Mouse (Mus musculus): ENCODE results near the gene Fam114a1. TPM values are rescaled to one million over a fixed set of nuclear protein-coding genes. Genes with fewer than 3 reads are reported as not detected.

Gene Fam114a1
- polyA plus RNA-seq, 1 experiment from 2014 or later: 20.8 TPM

DNA sequence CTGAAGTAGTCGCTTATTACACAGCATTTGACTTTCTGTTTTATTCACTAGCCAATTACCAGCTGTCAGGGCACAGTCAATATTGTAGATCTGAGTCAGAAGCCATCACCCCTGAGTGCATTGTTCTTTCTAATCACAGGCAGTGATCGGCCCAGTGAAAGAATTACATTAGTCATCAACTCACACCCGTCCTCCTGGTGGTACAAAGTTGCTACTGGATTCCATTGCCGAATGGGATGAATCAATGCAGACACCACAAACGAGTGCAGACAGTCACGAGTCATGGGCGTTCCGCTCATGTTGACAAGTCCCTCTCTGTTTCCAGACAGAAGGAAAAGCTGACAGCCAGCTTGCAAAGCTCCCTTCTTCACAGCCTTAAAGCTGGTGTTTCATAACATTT lies 22.7 kb downstream of the Fam114a1 start:
- Histone ChIP-seq H3K9me3 (ENCODE audit: control insufficient read depth, low read length) (no peaks in the 10 kb centered on the region), H3K4me3 (ENCODE audit: low read depth, low read length) (no peak overlapping the region)
- ATAC-seq (ENCODE audit: insufficient number of reproducible peaks, low FRiP score, low TSS enrichment, low read depth): no peak

DNA sequence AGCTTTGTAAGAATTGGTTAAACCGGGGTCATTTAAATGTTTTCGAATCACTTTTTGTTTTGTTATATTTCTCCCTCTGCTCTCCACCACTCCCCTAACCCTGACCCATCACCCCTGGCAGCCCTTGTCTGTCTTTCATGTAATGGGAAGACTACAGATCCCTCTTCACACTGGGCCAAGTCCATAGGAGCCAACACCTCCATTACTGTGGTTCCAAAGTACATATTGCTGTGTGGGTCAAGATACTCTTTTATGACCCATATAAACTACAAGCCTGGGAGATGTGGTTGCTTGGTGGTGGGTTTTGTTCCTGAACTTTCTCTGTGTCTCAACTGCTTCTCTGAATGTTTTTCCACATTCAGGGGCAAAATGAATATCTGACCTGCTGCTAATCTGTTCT lies 25.5 kb downstream of the Fam114a1 start:
- H3K4me1 ChIP-seq (ENCODE audit: control insufficient read depth, insufficient read depth, low read length): no peaks in the 10 kb centered on the region
- H3K36me3 ChIP-seq (ENCODE audit: control insufficient read depth, insufficient read depth, low read length): no peaks in the 10 kb centered on the region; the same call in 1 of the 2 replicates
- DNase-seq (ENCODE audit: low spot score) (no peak), ATAC-seq (ENCODE audit: insufficient number of reproducible peaks, low FRiP score, low TSS enrichment, low read depth) (no peak)
- no peak overlapping the region for H3K4me3 ChIP-seq (ENCODE audit: low read depth, low read length)
- H3K9ac ChIP-seq (ENCODE audit: low read length): no peak overlapping the region
- H3K9me3 ChIP-seq (ENCODE audit: control insufficient read depth, low read length): no peaks in the 10 kb centered on the region
- H3K4me2 ChIP-seq (ENCODE audit: low read depth, severe bottlenecking): no peak overlapping the region
- no peak overlapping the region for H3K27ac ChIP-seq (replicated peaks; ENCODE audit: low read depth, low read length)
- H3K27me3 ChIP-seq (ENCODE audit: control insufficient read depth, insufficient read depth, low read length): no peaks in the 10 kb centered on the region
- 97% methylated on average over 2 of the region's 2 CpGs for WGBS

More for the DNA sequence above, 22.7 kb downstream of the Fam114a1 start:
- DNase-seq (ENCODE audit: low spot score): no peak
- no peak overlapping the region for H3K4me2 ChIP-seq (ENCODE audit: low read depth, severe bottlenecking)
- H3K27ac ChIP-seq (replicated peaks; ENCODE audit: low read depth, low read length): no peak overlapping the region
- no peaks in the 10 kb centered on the region for H3K4me1 ChIP-seq (ENCODE audit: control insufficient read depth, insufficient read depth, low read length)
- 72% methylated on average over 8 of the region's 8 CpGs for WGBS
- H3K36me3 ChIP-seq (ENCODE audit: control insufficient read depth, insufficient read depth, low read length): no peaks in the 10 kb centered on the region
- H3K27me3 ChIP-seq (ENCODE audit: control insufficient read depth, insufficient read depth, low read length): no peaks in the 10 kb centered on the region
- H3K9ac ChIP-seq (ENCODE audit: low read length): no peak overlapping the region

- H3K9me3 ChIP-seq (ENCODE audit: control insufficient read depth, low read length): no peaks in the 10 kb centered on the region
- no peak overlapping the region for H3K4me3 ChIP-seq (ENCODE audit: low read depth, low read length)
- no peak overlapping the region for H3K27ac ChIP-seq (replicated peaks; ENCODE audit: low read depth, low read length)
- no peak overlapping the region for H3K4me2 ChIP-seq (ENCODE audit: low read depth, severe bottlenecking)
- DNase-seq (ENCODE audit: low spot score) (no peak), ATAC-seq (ENCODE audit: insufficient number of reproducible peaks, low FRiP score, low TSS enrichment, low read depth) (no peak)
- WGBS: 32% methylated on average over 10 of the region's 10 CpGs
- no peaks in the 10 kb centered on the region for H3K27me3 ChIP-seq (ENCODE audit: control insufficient read depth, insufficient read depth, low read length)
- no peak overlapping the region for H3K9ac ChIP-seq (ENCODE audit: low read length)
- no peaks in the 10 kb centered on the region; the same call in 1 of the 2 replicates for H3K36me3 ChIP-seq (ENCODE audit: control insufficient read depth, insufficient read depth, low read length)
- peaks cover 6% of the 10 kb centered on the region; the same call in 1 of the 2 replicates for H3K4me1 ChIP-seq (ENCODE audit: control insufficient read depth, insufficient read depth, low read length)
Measured at GRCm38 (mm10) chr5:65002940-65003824, 33.3 kb downstream of the Fam114a1 start.

DNA sequence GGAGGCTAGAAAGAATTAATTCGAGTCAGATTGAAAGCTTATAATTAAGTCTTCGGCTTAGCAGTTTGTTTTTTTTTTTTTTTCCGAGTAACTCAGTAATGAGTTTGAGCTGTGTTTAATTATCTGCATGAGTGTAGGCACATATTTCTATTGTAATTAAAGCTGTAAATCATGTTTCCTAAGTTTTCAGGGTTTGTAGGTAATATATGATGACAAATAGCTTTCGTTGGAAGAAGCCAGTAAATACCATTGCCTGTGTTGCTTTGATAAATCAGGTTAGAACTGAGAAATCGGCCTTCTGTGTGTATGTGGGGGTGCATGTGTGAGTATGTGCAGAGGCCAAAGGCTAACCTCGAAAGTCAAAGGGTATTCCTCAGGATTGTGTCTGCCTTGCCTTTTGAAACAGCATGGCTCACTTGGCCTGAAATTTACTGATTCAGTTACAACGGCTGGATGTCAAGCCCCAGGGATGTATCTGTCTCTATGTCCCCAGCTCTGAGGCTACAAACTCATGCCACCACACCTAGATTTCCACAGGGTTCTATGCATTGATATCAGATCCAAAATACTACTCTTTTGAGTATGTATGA lies 34.2 kb downstream of the Fam114a1 start:
- Histone ChIP-seq H3K9me3 (ENCODE audit: control insufficient read depth, low read length) (no peaks in the 10 kb centered on the region), H3K4me1 (ENCODE audit: control insufficient read depth, insufficient read depth, low read length) (peaks cover 6% of the 10 kb centered on the region; the same call in 1 of the 2 replicates), H3K27me3 (ENCODE audit: control insufficient read depth, insufficient read depth, low read length) (no peaks in the 10 kb centered on the region), H3K4me3 (ENCODE audit: low read depth, low read length) (no peak overlapping the region), H3K36me3 (ENCODE audit: control insufficient read depth, insufficient read depth, low read length) (no peaks in the 10 kb centered on the region), H3K27ac (replicated peaks; ENCODE audit: low read depth, low read length) (no peak overlapping the region), H3K4me2 (ENCODE audit: low read depth, severe bottlenecking) (no peak overlapping the region), H3K9ac (ENCODE audit: low read length) (no peak overlapping the region)
- 12% methylated on average over 7 of the region's 7 CpGs for WGBS
- ATAC-seq (ENCODE audit: insufficient number of reproducible peaks, low FRiP score, low TSS enrichment, low read depth) (no peak), DNase-seq (ENCODE audit: low spot score) (no peak)

DNA sequence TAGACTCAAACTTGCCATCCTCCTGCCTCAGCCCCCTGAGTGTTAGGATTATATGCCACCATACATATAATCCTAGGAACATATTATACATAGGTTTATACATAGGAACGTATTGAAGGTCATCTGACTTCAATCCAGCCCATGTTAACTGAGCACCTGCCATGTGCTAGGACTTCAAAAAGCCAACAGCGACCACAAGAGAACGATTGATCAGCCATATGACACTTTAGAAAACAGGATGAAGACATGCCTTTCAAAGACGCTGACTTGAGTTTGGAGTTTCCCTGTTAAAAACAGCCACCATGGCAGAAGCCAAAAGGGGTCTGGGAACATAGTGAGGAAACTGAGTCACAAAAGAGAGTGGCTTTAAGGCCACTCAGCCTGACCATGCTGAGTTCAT lies 35.4 kb downstream of the Fam114a1 start:
- Histone ChIP-seq H3K4me3 (ENCODE audit: low read depth, low read length) (no peak overlapping the region), H3K27ac (replicated peaks; ENCODE audit: low read depth, low read length) (no peak overlapping the region), H3K9ac (ENCODE audit: low read length) (no peak overlapping the region), H3K36me3 (ENCODE audit: control insufficient read depth, insufficient read depth, low read length) (peaks cover 6% of the 10 kb centered on the region; the same call in 1 of the 2 replicates), H3K27me3 (ENCODE audit: control insufficient read depth, insufficient read depth, low read length) (no peaks in the 10 kb centered on the region), H3K4me1 (ENCODE audit: control insufficient read depth, insufficient read depth, low read length) (peaks cover 6% of the 10 kb centered on the region; the same call in 1 of the 2 replicates), H3K9me3 (ENCODE audit: control insufficient read depth, low read length) (peaks cover 5% of the 10 kb centered on the region), H3K4me2 (ENCODE audit: low read depth, severe bottlenecking) (no peak overlapping the region)
- no peak for DNase-seq (ENCODE audit: low spot score)
- 88% methylated on average over 4 of the region's 4 CpGs for WGBS
- ATAC-seq (ENCODE audit: insufficient number of reproducible peaks, low FRiP score, low TSS enrichment, low read depth): no peak

DNA sequence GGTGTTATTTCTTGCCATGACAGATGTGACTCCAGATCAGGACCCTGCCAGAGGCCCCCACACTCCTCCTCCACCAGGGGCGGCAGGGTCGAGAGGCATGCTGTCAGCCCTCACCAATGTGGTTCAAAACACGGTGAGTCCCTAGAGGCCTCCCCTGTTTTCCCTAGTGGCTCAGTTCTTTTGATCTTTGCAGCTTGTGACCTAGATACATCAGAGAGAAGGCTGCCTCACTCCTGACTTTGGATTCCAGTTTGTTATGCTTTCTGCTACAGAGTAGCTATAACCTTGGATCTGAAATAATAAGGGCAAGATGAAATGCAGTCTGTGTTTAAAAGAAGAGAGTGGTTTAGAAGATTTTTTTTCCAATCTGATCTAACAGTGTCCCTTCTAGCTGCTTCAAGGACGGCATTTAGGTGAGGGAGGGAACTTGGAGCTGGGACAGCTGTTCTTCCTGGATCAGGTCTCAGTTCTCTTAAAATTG lies 36.2 kb downstream of the Fam114a1 start:
- DNase-seq (ENCODE audit: low spot score) (no peak), ATAC-seq (ENCODE audit: insufficient number of reproducible peaks, low FRiP score, low TSS enrichment, low read depth) (no peak)
- Histone ChIP-seq H3K4me3 (ENCODE audit: low read depth, low read length) (no peak overlapping the region), H3K9ac (ENCODE audit: low read length) (no peak overlapping the region), H3K27me3 (ENCODE audit: control insufficient read depth, insufficient read depth, low read length) (no peaks in the 10 kb centered on the region), H3K9me3 (ENCODE audit: control insufficient read depth, low read length) (peaks cover 12% of the 10 kb centered on the region), H3K27ac (replicated peaks; ENCODE audit: low read depth, low read length) (no peak overlapping the region), H3K36me3 (ENCODE audit: control insufficient read depth, insufficient read depth, low read length) (peaks cover 10% of the 10 kb centered on the region; the same call in 1 of the 2 replicates), H3K4me1 (ENCODE audit: control insufficient read depth, insufficient read depth, low read length) (peaks cover 6% of the 10 kb centered on the region; the same call in 1 of the 2 replicates), H3K4me2 (ENCODE audit: low read depth, severe bottlenecking) (no peak overlapping the region)
- WGBS: 25% methylated on average over 4 of the region's 4 CpGs

DNA sequence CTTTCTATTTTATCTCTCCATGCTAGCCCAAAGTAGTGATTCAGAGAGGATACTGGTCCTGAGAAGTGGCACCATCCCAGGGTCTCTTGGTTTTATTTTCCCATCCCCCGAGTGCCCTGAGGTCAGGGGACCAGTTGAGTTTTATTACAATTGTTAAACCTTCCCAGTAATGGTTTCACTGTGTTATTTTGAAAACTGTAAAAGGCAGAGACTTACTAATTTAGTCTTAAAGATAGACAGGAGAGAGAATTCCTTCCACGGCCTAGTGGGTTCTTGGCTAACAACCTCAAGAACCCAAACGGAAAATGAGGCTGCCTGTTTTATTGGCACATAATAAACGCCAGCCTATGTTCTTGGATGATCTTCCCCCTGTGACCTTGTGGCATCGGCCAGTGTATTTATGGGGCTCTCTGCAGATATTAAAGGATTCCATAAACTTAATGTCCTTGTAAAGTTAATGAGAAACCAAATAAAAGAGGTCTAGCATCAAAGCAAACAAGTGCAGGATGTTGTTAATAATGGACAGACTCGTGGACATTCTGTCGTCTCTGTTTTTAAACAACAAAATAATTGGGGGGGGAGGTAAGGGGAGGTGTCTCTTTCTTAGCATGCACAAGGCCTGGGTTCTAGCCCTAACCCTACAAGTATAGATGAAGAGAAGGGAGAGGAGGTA lies 42.2 kb downstream of the Fam114a1 start:
- H3K27me3 ChIP-seq (ENCODE audit: control insufficient read depth, insufficient read depth, low read length): no peaks in the 10 kb centered on the region
- H3K36me3 ChIP-seq (ENCODE audit: control insufficient read depth, insufficient read depth, low read length): peaks cover 10% of the 10 kb centered on the region
- ATAC-seq (ENCODE audit: insufficient number of reproducible peaks, low FRiP score, low TSS enrichment, low read depth) (no peak), DNase-seq (ENCODE audit: low spot score) (no peak)
- H3K4me2 ChIP-seq (ENCODE audit: low read depth, severe bottlenecking): no peak overlapping the region
- no peak overlapping the region for H3K4me3 ChIP-seq (ENCODE audit: low read depth, low read length)
- H3K9ac ChIP-seq (ENCODE audit: low read length): no peak overlapping the region
- H3K4me1 ChIP-seq (ENCODE audit: control insufficient read depth, insufficient read depth, low read length): no peaks in the 10 kb centered on the region
- H3K9me3 ChIP-seq (ENCODE audit: control insufficient read depth, low read length): peaks cover 12% of the 10 kb centered on the region
- H3K27ac ChIP-seq (replicated peaks; ENCODE audit: low read depth, low read length): no peak overlapping the region
- WGBS: 19% methylated on average over 7 of the region's 7 CpGs

- H3K27ac ChIP-seq (replicated peaks; ENCODE audit: low read depth, low read length): no peak overlapping the region
- H3K36me3 ChIP-seq (ENCODE audit: control insufficient read depth, insufficient read depth, low read length): peaks cover 1% of the 10 kb centered on the region
- peaks cover 4% of the 10 kb centered on the region for H3K9me3 ChIP-seq (ENCODE audit: control insufficient read depth, low read length)
- DNase-seq (ENCODE audit: low spot score): no peak
- H3K4me1 ChIP-seq (ENCODE audit: control insufficient read depth, insufficient read depth, low read length): no peaks in the 10 kb centered on the region
- no peak overlapping the region for H3K4me3 ChIP-seq (ENCODE audit: low read depth, low read length)
- H3K4me2 ChIP-seq (ENCODE audit: low read depth, severe bottlenecking): no peak overlapping the region
- H3K9ac ChIP-seq (ENCODE audit: low read length): no peak overlapping the region
- no peak for ATAC-seq (ENCODE audit: insufficient number of reproducible peaks, low FRiP score, low TSS enrichment, low read depth)
- H3K27me3 ChIP-seq (ENCODE audit: control insufficient read depth, insufficient read depth, low read length): no peaks in the 10 kb centered on the region
- WGBS: 80% methylated on average over 3 of the region's 3 CpGs
Measured at GRCm38 (mm10) chr5:65015508-65015907, 45.6 kb downstream of the Fam114a1 start.

Measured in limb, embryonic 11.5 days (tissue).